In genomic region chr14:57744547-57744946, GRCm38 (mm10) we compare ENCODE assay signal across 9 mouse cellular contexts. TPM values are rescaled to one million over a fixed set of nuclear protein-coding genes. Genes with fewer than 3 reads are reported as not detected.
A peak's percentile ranks its signal among the peaks of the same experiment; 100 is the strongest.
DNase-seq lines count a peak whose midpoint lies in the region; ATAC-seq and TF ChIP-seq lines count a peak whose summit lies in the region.
"Had no signal": no experiment of that assay in that cellular context is flagged by ENCODE, and none has a peak within 500 bp of the region (broad histone marks: within the 10 kb centered on the region; RNA-seq: fewer than 3 reads in every experiment).

No protein-coding gene starts in this region.

- no peaks in the 10 kb centered on the region for H3K9me3 ChIP-seq in hindbrain, postnatal 0 days (ENCODE audit: low read length)
- no peaks in the 10 kb centered on the region for H3K9me3 ChIP-seq in liver, embryonic 15.5 days (replicated peaks)

- peak overlapping the region; percentile 76 for H3K4me2 ChIP-seq in hindbrain, postnatal 0 days (ENCODE audit: low read depth, low read length)
- H3K4me2 ChIP-seq in liver, embryonic 15.5 days = peak overlapping the region; percentile 97

- no peaks in the 10 kb centered on the region for H3K27me3 ChIP-seq in hindbrain, postnatal 0 days (ENCODE audit: insufficient read depth, low read length)
- peaks cover 44% of the 10 kb centered on the region for H3K27me3 ChIP-seq in liver, embryonic 15.5 days
- H3K27me3 ChIP-seq in splenic B cell, adult 2 months (ENCODE audit: control insufficient read depth, insufficient read depth, low read length, poor library complexity, severe bottlenecking) = no peaks in the 10 kb centered on the region
- H3K27me3 ChIP-seq: Patski had no signal

- peak overlapping the region; percentile 75; the same call in 1 of the 2 replicates for H3K9ac ChIP-seq in hindbrain, postnatal 0 days (replicated peaks; ENCODE audit: low read length)
- H3K9ac ChIP-seq in liver, embryonic 15.5 days = no peak overlapping the region; the same call in 1 of the 2 replicates

- peak overlapping the region; percentile 75 for H3K4me3 ChIP-seq in layer of hippocampus, adult 2 months
- peak overlapping the region; percentile 94 for H3K4me3 ChIP-seq in embryonic fibroblast, embryonic 13.5 days (ENCODE audit: insufficient read depth, low read length)
- H3K4me3 ChIP-seq in hindbrain, postnatal 0 days (ENCODE audit: low read length) = peak overlapping the region; percentile 88
- H3K4me3 ChIP-seq in liver, embryonic 15.5 days (replicated peaks) = peak overlapping the region; percentile 95

- H3K4me1 ChIP-seq in embryonic fibroblast, embryonic 13.5 days (ENCODE audit: control insufficient read depth, insufficient read depth, low read length) = peaks cover 14% of the 10 kb centered on the region
- no peaks in the 10 kb centered on the region for H3K4me1 ChIP-seq in hindbrain, postnatal 0 days (ENCODE audit: insufficient read depth, low read length)
- H3K4me1 ChIP-seq in liver, embryonic 15.5 days (replicated peaks) = peaks cover 46% of the 10 kb centered on the region

- 0 out of 2 replicates have a peak, but pooled peaks have one; percentile 5 for TF ChIP-seq CTCF in layer of hippocampus, adult 2 months (conservative IDR thresholded peaks at IDR 0.05)
- TF ChIP-seq CTCF in embryonic fibroblast, embryonic 13.5 days (IDR thresholded peaks at IDR 0.05; ENCODE audit: borderline replicate concordance, insufficient read depth, low read length) = no peak
- TF ChIP-seq CTCF in hindbrain, postnatal 0 days (IDR thresholded peaks at IDR 0.05; ENCODE audit: low read depth) = no peak

- TF ChIP-seq POLR2A in embryonic fibroblast, embryonic 13.5 days (IDR thresholded peaks at IDR 0.05; ENCODE audit: low read depth, low read length) = peak; percentile 56; the same call in 1 of the 2 replicates

- H3K27ac ChIP-seq in layer of hippocampus, adult 2 months = peak overlapping the region; percentile 94; the same call in 1 of the 2 replicates
- peak overlapping the region; percentile 87 for H3K27ac ChIP-seq in embryonic fibroblast, embryonic 13.5 days (ENCODE audit: insufficient read depth, low read length)
- 0 out of 2 replicates have a peak overlapping the region, but pooled peaks have one; percentile 86 for H3K27ac ChIP-seq in hindbrain, postnatal 0 days
- no peak overlapping the region for H3K27ac ChIP-seq in liver, embryonic 15.5 days (replicated peaks)

- WGBS in hindbrain, postnatal 0 days = under 1% methylated on average over 8 of the region's 8 CpGs
- 7% methylated on average over 8 of the region's 8 CpGs for WGBS in liver, embryonic 15.5 days (ENCODE audit: insufficient replicate concordance)

- no peaks in the 10 kb centered on the region for H3K36me3 ChIP-seq in hindbrain, postnatal 0 days (ENCODE audit: insufficient read depth, low read length)
- no peaks in the 10 kb centered on the region for H3K36me3 ChIP-seq in liver, embryonic 15.5 days (replicated peaks)
- H3K36me3 ChIP-seq in splenic B cell, adult 2 months (ENCODE audit: control insufficient read depth, insufficient read depth, low read length, poor library complexity, severe bottlenecking) = no peaks in the 10 kb centered on the region

- DNase-seq in layer of hippocampus, adult 2 months (ENCODE audit: low spot score in 2 of 2) = no peak
- no peak for DNase-seq in layer of hippocampus, postnatal 36 days
- DNase-seq in hindbrain, postnatal 0 days (ENCODE audit: low spot score) = peak; percentile 20
- peak; percentile 59 for DNase-seq in splenic B cell, adult 2 months (ENCODE audit: low read depth, low spot score)
- DNase-seq in cerebellum, postnatal 4 days (ENCODE audit: low spot score in 2 of 2) = no peak
- no peak for DNase-seq in spleen, postnatal 36 days (ENCODE audit: low spot score in 2 of 2)

- no peak for ATAC-seq in hindbrain, postnatal 0 days
- ATAC-seq in liver, embryonic 15.5 days (ENCODE audit: insufficient read depth) = no peak

RNA-seq across cellular contexts. Expression of gene Gm49361, which starts 1.4 kb away (rescaled TPM):
- 1 to 10 TPM in 1 of 2 experiments, under 1 TPM in 1; 0.32 to 3.1 TPM for total RNA-seq in layer of hippocampus, adult 2 months (2021)
- 1 to 10 TPM in 1 of 2 experiments, under 1 TPM in 1; 0.43 to 4.5 TPM for total RNA-seq in layer of hippocampus, postnatal 36 days (2021)
- polyA plus RNA-seq in embryonic fibroblast, embryonic 13.5 days (2011; ENCODE audit: insufficient read length, low read depth, missing spikeins) = 0.27 TPM in 1 of 2 replicates, not detected in the other
- total RNA-seq in hindbrain, postnatal 0 days (2014; rRNA removed) = 0.16 and 6.4 TPM in 2 replicates
- polyA plus RNA-seq in hindbrain, postnatal 0 days (2015; fragmentation: Nextera tagmentation; extraction: Ambion mirVana) = not detected in 2 replicates
- not detected in 2 replicates for polyA plus RNA-seq in liver, embryonic 15.5 days (2015; fragmentation: Nextera tagmentation; extraction: Ambion mirVana)
- polyA plus RNA-seq: Patski had no signal

RNA-seq across cellular contexts. Expression of gene Lats2, which starts 13.6 kb away (rescaled TPM):
- total RNA-seq in layer of hippocampus, adult 2 months (2021) = 10 to 100 TPM; 42.5 to 49.0 TPM
- 10 to 100 TPM; 45.5 to 46.1 TPM for total RNA-seq in layer of hippocampus, postnatal 36 days (2021)
- 50.8 and 52.7 TPM in 2 replicates for polyA plus RNA-seq in embryonic fibroblast, embryonic 13.5 days (2011; ENCODE audit: insufficient read length, low read depth, missing spikeins)
- 6.4 and 14.1 TPM in 2 replicates for total RNA-seq in hindbrain, postnatal 0 days (2014; rRNA removed)
- 5.8 and 6.2 TPM in 2 replicates for polyA plus RNA-seq in hindbrain, postnatal 0 days (2015; fragmentation: Nextera tagmentation; extraction: Ambion mirVana)
- polyA plus RNA-seq in liver, embryonic 15.5 days (2015; fragmentation: Nextera tagmentation; extraction: Ambion mirVana) = 5.5 and 5.8 TPM in 2 replicates

RNA-seq across cellular contexts. Expression of gene Sap18, which starts 53.4 kb away (rescaled TPM):
- total RNA-seq in layer of hippocampus, adult 2 months (2021) = 10 to 100 TPM; 47.7 to 67.6 TPM
- 10 to 100 TPM; 37.9 to 61.0 TPM for total RNA-seq in layer of hippocampus, postnatal 36 days (2021)
- polyA plus RNA-seq in embryonic fibroblast, embryonic 13.5 days (2011; ENCODE audit: insufficient read length, low read depth, missing spikeins) = 18.7 and 57.7 TPM in 2 replicates
- 12.7 and 40.4 TPM in 2 replicates for total RNA-seq in hindbrain, postnatal 0 days (2014; rRNA removed)
- polyA plus RNA-seq in hindbrain, postnatal 0 days (2015; fragmentation: Nextera tagmentation; extraction: Ambion mirVana) = 32.5 and 36.4 TPM in 2 replicates
- polyA plus RNA-seq in liver, embryonic 15.5 days (2015; fragmentation: Nextera tagmentation; extraction: Ambion mirVana) = 8.3 and 10.2 TPM in 2 replicates

Comparison
In these comparisons a context has a peak if more than half of its experiments do, and no peak if none do; other contexts are left out.
1. DNase-seq: peak in hindbrain, postnatal 0 days (single experiment) and splenic B cell, adult 2 months (single experiment); none in layer of hippocampus, adult 2 months (0 of 2), layer of hippocampus, postnatal 36 days (0 of 2), cerebellum, postnatal 4 days (0 of 2) and spleen, postnatal 36 days (0 of 2).
2. Peak in every context shown above with its lines, with median percentiles within 50 percentile points of each other: H3K4me3 ChIP-seq.